Mouse (Mus musculus): ENCODE measurements around the gene Mpz. TPM values are rescaled to one million over a fixed set of nuclear protein-coding genes. Genes with fewer than 3 reads are reported as not detected.

The Mpz gene
- total RNA-seq, 2 experiments from 2014 or later = 0.44 TPM; not detected in 1

DNA sequence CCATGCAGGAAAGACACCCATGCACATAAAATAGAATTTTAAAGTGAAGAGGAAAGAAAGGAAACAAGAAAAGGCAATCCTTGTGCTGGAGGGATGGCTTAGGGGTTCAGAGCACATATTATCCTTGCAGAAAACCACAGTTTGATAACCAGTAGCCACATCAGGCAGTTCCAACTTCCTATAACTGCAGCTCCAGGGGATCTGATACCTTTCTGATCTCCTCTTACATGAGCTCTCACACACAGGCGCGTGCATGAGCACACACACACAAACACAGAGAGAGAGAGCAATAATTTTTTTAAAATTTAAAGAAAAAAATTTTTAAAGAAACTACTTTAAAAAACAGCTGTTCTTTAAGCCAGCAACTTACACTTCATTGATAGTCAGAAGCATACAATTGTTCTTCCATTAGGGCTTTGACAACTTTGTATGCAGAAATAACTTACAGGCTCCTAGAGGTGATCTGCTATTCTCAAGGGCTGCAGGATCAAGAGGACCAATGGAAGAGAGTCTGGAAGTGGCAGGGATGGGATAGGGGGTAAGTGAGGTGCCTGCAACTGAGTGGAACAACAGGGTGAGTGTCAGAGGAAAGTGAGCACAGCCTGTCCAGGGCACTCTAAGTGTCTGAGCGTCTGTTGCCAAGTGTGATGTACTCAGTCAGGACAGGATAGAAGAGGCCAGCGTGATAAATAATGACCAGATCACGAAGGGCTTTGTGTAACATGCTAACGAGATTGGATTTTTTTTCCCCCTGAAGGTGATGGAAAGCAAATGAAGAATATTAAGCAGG, 55.4 kb downstream of the Mpz start:
- no peak for DNase-seq
- intact Hi-C loops (cut with DNase I) = no loop called here

DNA sequence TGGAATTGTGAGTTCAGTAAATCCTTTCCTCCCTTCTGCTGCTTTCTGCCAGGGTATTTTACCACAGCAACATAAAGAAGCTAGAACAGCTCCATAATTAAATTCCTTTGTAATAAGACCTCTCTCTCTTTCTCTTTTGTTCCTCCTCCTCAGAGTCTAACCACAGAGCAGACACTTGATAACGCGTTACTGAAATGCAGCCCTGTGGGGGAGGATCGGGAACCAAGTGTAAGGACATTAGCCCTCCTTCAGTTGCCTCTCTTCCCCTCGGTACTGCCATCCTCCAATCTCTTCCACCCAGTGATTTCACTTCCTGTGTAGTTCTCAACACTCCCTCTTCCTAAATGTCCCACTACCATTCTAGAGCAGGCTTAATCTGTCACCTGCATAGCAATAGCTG, 58.9 kb downstream of the Mpz start:
- no peak for DNase-seq

More for the DNA sequence above, 58.9 kb downstream of the Mpz start:
- intact Hi-C loops (cut with DNase I) = no loop called here

Other genes with a start within 250 kb of the Mpz start
- not detected for gene Fcrlb, start 237.8 kb upstream of the Mpz start, total RNA-seq (2021)
- under 1 TPM in 1 of 2 experiments, not detected in 1; 0.56 TPM for gene Fcrla, start 223.1 kb upstream of the Mpz start, total RNA-seq (2021)
- gene Fcgr2b, start 174.2 kb upstream of the Mpz start, total RNA-seq (2021) = 10 to 100 TPM in 1 of 2 experiments, 1 to 10 TPM in 1; 7.3 to 10.0 TPM
- gene Fcgr4, start 131.8 kb upstream of the Mpz start, total RNA-seq (2021) = under 1 TPM in 1 of 2 experiments, not detected in 1; 0.76 TPM
- gene Fcgr3, start 85.8 kb upstream of the Mpz start, total RNA-seq (2021) = 10 to 100 TPM; 13.7 to 18.6 TPM
- gene Cfap126, start 36.8 kb upstream of the Mpz start, total RNA-seq (2021) = 1 to 10 TPM in 1 of 2 experiments, under 1 TPM in 1; 0.69 to 1.2 TPM
- gene Sdhc, start 108 bp upstream of the Mpz start, total RNA-seq (2021) = 1,000 to 10,000 TPM; 1,165 to 1,188 TPM
- 100 to 1,000 TPM; 222 to 295 TPM for gene Pcp4l1, start 45.6 kb downstream of the Mpz start, total RNA-seq (2021)
- under 1 TPM in 1 of 2 experiments, not detected in 1; 0.08 TPM for gene Nr1i3, start 63.3 kb downstream of the Mpz start, total RNA-seq (2021)
- 10 to 100 TPM; 81.8 to 82.7 TPM for gene Tomm40l, start 71.8 kb downstream of the Mpz start, total RNA-seq (2021)
- gene Apoa2, start 74.3 kb downstream of the Mpz start, total RNA-seq (2021) = 1 to 10 TPM in 1 of 2 experiments, under 1 TPM in 1; 0.75 to 2.0 TPM
- 10 to 100 TPM; 13.3 to 16.3 TPM for gene Fcer1g, start 83.7 kb downstream of the Mpz start, total RNA-seq (2021)
- under 1 TPM; 0.50 to 0.92 TPM for gene Adamts4, start 99.7 kb downstream of the Mpz start, total RNA-seq (2021)
- gene Ndufs2, start 100.7 kb downstream of the Mpz start, total RNA-seq (2021) = 1,000 to 10,000 TPM; 1,421 to 1,530 TPM
- gene B4galt3, start 119.6 kb downstream of the Mpz start, total RNA-seq (2021) = 10 to 100 TPM; 14.5 to 19.7 TPM
- gene Ppox, start 130.5 kb downstream of the Mpz start, total RNA-seq (2021) = 10 to 100 TPM; 13.2 to 14.2 TPM
- 10 to 100 TPM; 22.1 to 22.3 TPM for gene Usp21, start 137.3 kb downstream of the Mpz start, total RNA-seq (2021)
- gene Ufc1, start 144.3 kb downstream of the Mpz start, total RNA-seq (2021) = 10 to 100 TPM; 84.9 to 88.8 TPM
- 10 to 100 TPM; 21.3 to 24.2 TPM for gene Dedd, start 178.4 kb downstream of the Mpz start, total RNA-seq (2021)
- 10 to 100 TPM; 27.7 to 28.4 TPM for gene Nit1, start 194.9 kb downstream of the Mpz start, total RNA-seq (2021)
- gene Pfdn2, start 195.0 kb downstream of the Mpz start, total RNA-seq (2021) = 10 to 100 TPM; 79.4 to 95.6 TPM
- gene Klhdc9, start 210.1 kb downstream of the Mpz start, total RNA-seq (2021) = not detected
- under 1 TPM; 0.08 to 0.30 TPM for gene Nectin4, start 219.4 kb downstream of the Mpz start, total RNA-seq (2021)
- 1 to 10 TPM; 2.7 to 2.9 TPM for gene Arhgap30, start 238.2 kb downstream of the Mpz start, total RNA-seq (2021)

Data from heart, postnatal 36 days (tissue).